ENCODE assay signal across 17 mouse cellular contexts in genomic region chr2:46199341-46199740, GRCm38 (mm10).
"Had no signal": no experiment of that assay in that cellular context is flagged by ENCODE, and none has a peak within 500 bp of the region (broad histone marks: within the 10 kb centered on the region; RNA-seq: fewer than 3 reads in every experiment).

No protein-coding gene starts in this region.

- ATAC-seq: lung, postnatal 0 days; midbrain, embryonic 16.5 days had no signal

- H3K9ac ChIP-seq: lung, embryonic 15.5 days; midbrain, embryonic 12.5 days; neural tube, embryonic 12.5 days; stomach, embryonic 15.5 days had no signal

- H3K4me2 ChIP-seq: lung, embryonic 15.5 days; midbrain, embryonic 12.5 days; neural tube, embryonic 12.5 days; stomach, embryonic 15.5 days had no signal

- H3K27ac ChIP-seq: lung, embryonic 15.5 days; macrophage; midbrain, embryonic 10.5 days; midbrain, embryonic 12.5 days; neural tube, embryonic 12.5 days; stomach, embryonic 15.5 days; stomach, postnatal 0 days had no signal

- DNase-seq: lung, adult 2 months; lung, postnatal 14 days; lung, postnatal 36 days; midbrain, embryonic 14.5 days; right cerebral cortex, postnatal 14 days; thymus, adult 2 months; thymus, postnatal 14 days; thymus, postnatal 36 days had no signal

- H3K27me3 ChIP-seq: lung, embryonic 15.5 days; midbrain, embryonic 12.5 days; neural tube, embryonic 12.5 days; stomach, embryonic 15.5 days had no signal

- H3K9me3 ChIP-seq: lung, embryonic 15.5 days; midbrain, embryonic 10.5 days; midbrain, embryonic 12.5 days; neural tube, embryonic 12.5 days; stomach, embryonic 15.5 days had no signal

- H3K4me1 ChIP-seq: lung, embryonic 15.5 days; midbrain, embryonic 10.5 days; midbrain, embryonic 12.5 days; neural tube, embryonic 12.5 days; stomach, embryonic 15.5 days had no signal

- H3K4me3 ChIP-seq: lung, embryonic 15.5 days; midbrain, embryonic 10.5 days; midbrain, embryonic 12.5 days; neural tube, embryonic 12.5 days; stomach, embryonic 15.5 days had no signal

- H3K36me3 ChIP-seq: lung, embryonic 15.5 days; midbrain, embryonic 10.5 days; midbrain, embryonic 12.5 days; neural tube, embryonic 12.5 days; stomach, embryonic 15.5 days had no signal
